Mouse (Mus musculus) embryonic facial prominence, embryonic 15.5 days (tissue): ENCODE data around the gene Parm1. TPM values are rescaled to one million over a fixed set of nuclear protein-coding genes. Genes with fewer than 3 reads are reported as not detected.
A peak's percentile ranks its signal among the peaks of the same experiment; 100 is the strongest.

Experiments
- ATAC-seq: fragments of 200-750 bp; cut with Nextera tagmentation; 2 replicates; pipeline ENCODE4 v1.8.0; 2017; ENCODE audit warnings: low read depth, moderate TSS enrichment; ENCODE audit not compliant: insufficient number of reproducible peaks, low FRiP score, low TSS enrichment
- H3K27ac ChIP-seq: fragments of 300-500 bp; sonication (generic); replicated peaks from 2 replicates; pipeline ENCODE4 v1.5.1; 2015; ENCODE audit warnings: mild to moderate bottlenecking, inconsistent platforms
- H3K27me3 ChIP-seq: fragments of 300-500 bp; sonication (generic); 2 replicates; pipeline ENCODE4 v1.6.1; 2015; ENCODE audit warnings: inconsistent platforms
- H3K36me3 ChIP-seq: fragments of 300-500 bp; sonication (generic); 2 replicates; pipeline ENCODE4 v1.6.1; 2015; ENCODE audit warnings: mild to moderate bottlenecking, inconsistent platforms
- H3K4me1 ChIP-seq: fragments of 300-500 bp; sonication (generic); 2 replicates; pipeline ENCODE4 v1.6.1; 2015; ENCODE audit warnings: inconsistent platforms
- H3K4me2 ChIP-seq: fragments of 300-500 bp; sonication (generic); replicated peaks from 2 replicates; pipeline ENCODE4 v1.6.1; 2015; ENCODE audit warnings: mild to moderate bottlenecking, inconsistent platforms
- H3K4me3 ChIP-seq: fragments of 300-500 bp; sonication (generic); replicated peaks from 2 replicates; pipeline ENCODE4 v1.5.1; 2015; ENCODE audit warnings: mild to moderate bottlenecking, inconsistent platforms
- H3K9ac ChIP-seq: fragments of 300-500 bp; sonication (generic); 2 replicates; pipeline ENCODE4 v1.6.1; 2015; ENCODE audit warnings: inconsistent platforms
- H3K9me3 ChIP-seq: fragments of 300-500 bp; sonication (generic); replicated peaks from 2 replicates; pipeline ENCODE4 v1.6.1; 2016; ENCODE audit warnings: inconsistent platforms
- WGBS: fragments of 180-500 bp; shearing (Covaris S2); methylation state at CpG from one replicate; pipeline ENCODE4 v1.1.7; 2015; 5-methylcytosine and 5-hydroxymethylcytosine counted together
- polyA plus RNA-seq: library from polyadenylated mRNA; unstranded; fragments of >200 nt; fragmentation: Nextera tagmentation; extraction: Ambion mirVana; gene quantifications from 2 replicates; pipeline ENCODE4 v1.2.1, GENCODE M21; 2015

Gene Parm1
- polyA plus RNA-seq, 1 experiment from 2014 or later: 25.9 TPM

GRCm38 (mm10) chr5:91574211-91574610 is 56.8 kb downstream of the Parm1 start:
- Histone ChIP-seq H3K4me1 (no peaks in the 10 kb centered on the region), H3K9me3 (no peaks in the 10 kb centered on the region), H3K4me2 (no peak overlapping the region), H3K4me3 (no peak overlapping the region), H3K27me3 (no peaks in the 10 kb centered on the region), H3K36me3 (no peaks in the 10 kb centered on the region), H3K27ac (no peak overlapping the region), H3K9ac (no peak overlapping the region)
- no peak for ATAC-seq
- WGBS: 59% methylated on average over 2 of the region's 2 CpGs

- Histone ChIP-seq H3K4me1 (no peaks in the 10 kb centered on the region), H3K4me2 (no peak overlapping the region), H3K27me3 (no peaks in the 10 kb centered on the region), H3K36me3 (no peaks in the 10 kb centered on the region), H3K9me3 (no peaks in the 10 kb centered on the region), H3K27ac (no peak overlapping the region), H3K4me3 (no peak overlapping the region), H3K9ac (no peak overlapping the region)
- WGBS: 74% methylated on average over 7 of the region's 7 CpGs
- ATAC-seq: no peak
These were observed 61.5 kb downstream of the Parm1 start for GRCm38 (mm10) chr5:91578924-91579323.

- Histone ChIP-seq H3K27ac (no peak overlapping the region), H3K4me1 (0 out of 2 replicates have a peak, but pooled peaks cover 4% of the 10 kb centered on the region), H3K9ac (no peak overlapping the region), H3K4me2 (no peak overlapping the region), H3K36me3 (no peaks in the 10 kb centered on the region), H3K4me3 (no peak overlapping the region), H3K9me3 (no peaks in the 10 kb centered on the region), H3K27me3 (no peaks in the 10 kb centered on the region)
- no peak for ATAC-seq
- 85% methylated on average over 4 of the region's 4 CpGs for WGBS
These were observed 64.4 kb downstream of the Parm1 start for GRCm38 (mm10) chr5:91581799-91582198.

GRCm38 (mm10) chr5:91586206-91586605 is 68.8 kb downstream of the Parm1 start:
- no peak overlapping the region for H3K9ac ChIP-seq
- no peak for ATAC-seq
- H3K27me3 ChIP-seq: no peaks in the 10 kb centered on the region
- H3K27ac ChIP-seq: no peak overlapping the region
- H3K36me3 ChIP-seq: no peaks in the 10 kb centered on the region
- 51% methylated on average over 3 of the region's 3 CpGs for WGBS
- no peak overlapping the region for H3K4me2 ChIP-seq
- H3K4me3 ChIP-seq: no peak overlapping the region
- 0 out of 2 replicates have a peak, but pooled peaks cover 4% of the 10 kb centered on the region for H3K4me1 ChIP-seq
- H3K9me3 ChIP-seq: no peaks in the 10 kb centered on the region

- Histone ChIP-seq H3K9me3 (no peaks in the 10 kb centered on the region), H3K9ac (no peak overlapping the region), H3K4me2 (no peak overlapping the region), H3K27me3 (no peaks in the 10 kb centered on the region), H3K36me3 (no peaks in the 10 kb centered on the region), H3K27ac (no peak overlapping the region), H3K4me1 (no peaks in the 10 kb centered on the region), H3K4me3 (no peak overlapping the region)
- no peak for ATAC-seq
- 94% methylated on average over 5 of the region's 5 CpGs for WGBS
These were observed 76.7 kb downstream of the Parm1 start for GRCm38 (mm10) chr5:91594083-91594482.

- Histone ChIP-seq H3K4me3 (no peak overlapping the region), H3K27ac (no peak overlapping the region), H3K36me3 (no peaks in the 10 kb centered on the region), H3K9me3 (no peaks in the 10 kb centered on the region), H3K4me1 (no peaks in the 10 kb centered on the region), H3K9ac (no peak overlapping the region), H3K27me3 (no peaks in the 10 kb centered on the region), H3K4me2 (no peak overlapping the region)
- WGBS: 30% methylated on average over 5 of the region's 5 CpGs
- ATAC-seq: no peak
These were observed 79.8 kb downstream of the Parm1 start for GRCm38 (mm10) chr5:91597216-91597615.

- WGBS: 47% methylated on average over 7 of the region's 7 CpGs
- Histone ChIP-seq H3K27ac (no peak overlapping the region), H3K9ac (no peak overlapping the region), H3K4me1 (peaks cover 10% of the 10 kb centered on the region), H3K4me3 (no peak overlapping the region), H3K36me3 (no peaks in the 10 kb centered on the region), H3K9me3 (no peaks in the 10 kb centered on the region), H3K4me2 (no peak overlapping the region), H3K27me3 (no peaks in the 10 kb centered on the region)
- no peak for ATAC-seq
These were observed 82.4 kb downstream of the Parm1 start for GRCm38 (mm10) chr5:91599801-91600200.

- Histone ChIP-seq H3K27me3 (no peaks in the 10 kb centered on the region), H3K4me3 (no peak overlapping the region), H3K9ac (no peak overlapping the region), H3K36me3 (no peaks in the 10 kb centered on the region), H3K9me3 (no peaks in the 10 kb centered on the region), H3K4me1 (peaks cover 10% of the 10 kb centered on the region), H3K27ac (no peak overlapping the region), H3K4me2 (no peak overlapping the region)
- ATAC-seq: peak; percentile 52; the same call in 1 of the 2 replicates
- 47% methylated on average over 7 of the region's 7 CpGs for WGBS
These were observed 85.9 kb downstream of the Parm1 start for GRCm38 (mm10) chr5:91603347-91603746.

- no peaks in the 10 kb centered on the region for H3K36me3 ChIP-seq
- H3K9me3 ChIP-seq: no peaks in the 10 kb centered on the region
- WGBS: 39% methylated on average over 12 of the region's 12 CpGs
- no peak overlapping the region for H3K4me3 ChIP-seq
- peaks cover 10% of the 10 kb centered on the region for H3K4me1 ChIP-seq
- no peaks in the 10 kb centered on the region for H3K27me3 ChIP-seq
- no peak overlapping the region for H3K9ac ChIP-seq
- no peak overlapping the region for H3K4me2 ChIP-seq
- H3K27ac ChIP-seq: no peak overlapping the region
- peak; percentile 41; the same call in 1 of the 2 replicates for ATAC-seq
These were observed 86.5 kb downstream of the Parm1 start for GRCm38 (mm10) chr5:91603787-91604439.

GRCm38 (mm10) chr5:91607234-91607633 is 89.8 kb downstream of the Parm1 start:
- H3K4me2 ChIP-seq: no peak overlapping the region
- H3K4me1 ChIP-seq: peaks cover 10% of the 10 kb centered on the region
- 84% methylated on average over 2 of the region's 2 CpGs for WGBS
- H3K27ac ChIP-seq: no peak overlapping the region
- no peaks in the 10 kb centered on the region for H3K27me3 ChIP-seq
- no peak for ATAC-seq
- H3K4me3 ChIP-seq: no peak overlapping the region
- no peaks in the 10 kb centered on the region for H3K36me3 ChIP-seq
- H3K9me3 ChIP-seq: no peaks in the 10 kb centered on the region
- H3K9ac ChIP-seq: no peak overlapping the region

- peaks cover 10% of the 10 kb centered on the region for H3K4me1 ChIP-seq
- H3K27me3 ChIP-seq: no peaks in the 10 kb centered on the region
- no peak overlapping the region for H3K4me2 ChIP-seq
- H3K36me3 ChIP-seq: no peaks in the 10 kb centered on the region
- ATAC-seq: no peak
- H3K9me3 ChIP-seq: no peaks in the 10 kb centered on the region
- 88% methylated on average over 7 of the region's 7 CpGs for WGBS
- H3K4me3 ChIP-seq: no peak overlapping the region
- H3K27ac ChIP-seq: no peak overlapping the region
- H3K9ac ChIP-seq: no peak overlapping the region
These were observed 90.4 kb downstream of the Parm1 start for GRCm38 (mm10) chr5:91607841-91608240.

GRCm38 (mm10) chr5:91609041-91609440 is 91.6 kb downstream of the Parm1 start:
- Histone ChIP-seq H3K4me3 (no peak overlapping the region), H3K9ac (no peak overlapping the region), H3K36me3 (no peaks in the 10 kb centered on the region), H3K9me3 (no peaks in the 10 kb centered on the region), H3K4me2 (no peak overlapping the region), H3K27me3 (no peaks in the 10 kb centered on the region), H3K27ac (no peak overlapping the region), H3K4me1 (peaks cover under 1% of the 10 kb centered on the region; the same call in 1 of the 2 replicates)
- 71% methylated on average over 4 of the region's 4 CpGs for WGBS
- ATAC-seq: no peak
